Mouse (Mus musculus): ENCODE results near the gene Rtp2. TPM values are rescaled to one million over a fixed set of nuclear protein-coding genes. Genes with fewer than 3 reads are reported as not detected.
A peak's percentile ranks its signal among the peaks of the same experiment; 100 is the strongest.
"Not testable (repeated sequence)": the region's sequence is repeated elsewhere in the genome, so short reads cannot be mapped to it uniquely, and the experiment has no call there.

The Rtp2 gene
- polyA plus RNA-seq, 1 experiment from 2014 or later = 5.9 TPM

DNA sequence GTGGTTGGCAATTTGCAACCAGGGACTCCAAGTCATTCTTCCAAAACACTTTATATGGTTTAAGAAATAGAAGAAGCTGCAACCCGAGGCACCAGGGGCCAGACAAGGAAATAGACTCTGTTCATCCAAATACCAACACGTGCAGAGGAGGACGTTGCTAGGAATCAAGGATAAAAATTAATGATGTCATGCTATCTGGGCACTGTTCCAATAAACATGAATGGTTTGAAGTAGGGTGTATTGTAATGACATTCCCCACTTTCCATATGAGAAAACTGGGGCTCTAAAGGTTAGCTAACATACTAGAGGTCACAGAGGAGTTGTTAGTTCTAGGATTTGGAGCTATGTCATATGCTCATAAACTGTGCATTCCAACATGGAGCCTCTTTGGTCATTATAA is 12.6 kb upstream of the Rtp2 start:
- WGBS = 21% methylated on average over 3 of the region's 3 CpGs
- Histone ChIP-seq H3K9ac (no peak overlapping the region), H3K9me3 (replicated peaks) (no peaks in the 10 kb centered on the region), H3K4me3 (replicated peaks) (no peak overlapping the region), H3K27me3 (no peaks in the 10 kb centered on the region), H3K4me1 (no peaks in the 10 kb centered on the region), H3K36me3 (no peaks in the 10 kb centered on the region), H3K4me2 (replicated peaks) (no peak overlapping the region), H3K27ac (replicated peaks) (no peak overlapping the region)
- no peak for ATAC-seq (ENCODE audit: insufficient number of reproducible peaks, low FRiP score, low TSS enrichment, low read depth)

GRCm38 (mm10) chr16:23934397-23934796 is 2.2 kb upstream of the Rtp2 start:
- no peaks in the 10 kb centered on the region for H3K36me3 ChIP-seq
- no peak for ATAC-seq (ENCODE audit: insufficient number of reproducible peaks, low FRiP score, low TSS enrichment, low read depth)
- WGBS = 75% methylated on average over 2 of the region's 2 CpGs

GRCm38 (mm10) chr16:23931275-23931674 is 919 bp downstream of the Rtp2 start:
- Histone ChIP-seq H3K27ac (replicated peaks) (no peak overlapping the region), H3K9ac (no peak overlapping the region), H3K27me3 (no peaks in the 10 kb centered on the region), H3K4me2 (replicated peaks) (no peak overlapping the region), H3K36me3 (no peaks in the 10 kb centered on the region), H3K9me3 (replicated peaks) (no peaks in the 10 kb centered on the region), H3K4me1 (no peaks in the 10 kb centered on the region), H3K4me3 (replicated peaks) (no peak overlapping the region)
- WGBS = 72% methylated on average over 18 of the region's 18 CpGs
- no peak for ATAC-seq (ENCODE audit: insufficient number of reproducible peaks, low FRiP score, low TSS enrichment, low read depth)

More at GRCm38 (mm10) chr16:23934397-23934796, 2.2 kb upstream of the Rtp2 start:
- H3K4me2 ChIP-seq (replicated peaks) = no peak overlapping the region
- H3K4me1 ChIP-seq = no peaks in the 10 kb centered on the region
- H3K9me3 ChIP-seq (replicated peaks) = no peaks in the 10 kb centered on the region
- no peaks in the 10 kb centered on the region for H3K27me3 ChIP-seq
- no peak overlapping the region for H3K4me3 ChIP-seq (replicated peaks)
- H3K27ac ChIP-seq (replicated peaks) = no peak overlapping the region
- no peak overlapping the region for H3K9ac ChIP-seq

GRCm38 (mm10) chr16:23930426-23931073 is 1.6 kb downstream of the Rtp2 start:
- 85% methylated on average over 3 of the region's 3 CpGs for WGBS
- Histone ChIP-seq H3K27me3 (no peaks in the 10 kb centered on the region), H3K4me1 (no peaks in the 10 kb centered on the region), H3K36me3 (no peaks in the 10 kb centered on the region), H3K4me3 (replicated peaks) (no peak overlapping the region), H3K9me3 (replicated peaks) (no peaks in the 10 kb centered on the region), H3K4me2 (replicated peaks) (no peak overlapping the region), H3K9ac (no peak overlapping the region), H3K27ac (replicated peaks) (no peak overlapping the region)
- ATAC-seq (ENCODE audit: insufficient number of reproducible peaks, low FRiP score, low TSS enrichment, low read depth) = peak; percentile 49; the same call in 1 of the 2 replicates

GRCm38 (mm10) chr16:23927301-23928114 is 4.7 kb downstream of the Rtp2 start:
- WGBS = 90% methylated on average over 33 of the region's 33 CpGs
- no peaks in the 10 kb centered on the region for H3K9me3 ChIP-seq (replicated peaks)
- H3K36me3 ChIP-seq = no peaks in the 10 kb centered on the region
- H3K9ac ChIP-seq = no peak overlapping the region
- H3K4me2 ChIP-seq (replicated peaks) = no peak overlapping the region
- no peak overlapping the region for H3K4me3 ChIP-seq (replicated peaks)
- ATAC-seq (ENCODE audit: insufficient number of reproducible peaks, low FRiP score, low TSS enrichment, low read depth) = no peak
- no peak overlapping the region for H3K27ac ChIP-seq (replicated peaks)
- no peaks in the 10 kb centered on the region for H3K4me1 ChIP-seq
- no peaks in the 10 kb centered on the region for H3K27me3 ChIP-seq

- H3K27me3 ChIP-seq = no peaks in the 10 kb centered on the region
- no peak overlapping the region for H3K4me3 ChIP-seq (replicated peaks)
- WGBS = 86% methylated on average over 1 of the region's 1 CpGs
- no peaks in the 10 kb centered on the region for H3K4me1 ChIP-seq
- no peaks in the 10 kb centered on the region for H3K36me3 ChIP-seq
- no peak overlapping the region for H3K9ac ChIP-seq
- H3K4me2 ChIP-seq (replicated peaks) = no peak overlapping the region
- H3K9me3 ChIP-seq (replicated peaks) = no peaks in the 10 kb centered on the region
- ATAC-seq (ENCODE audit: insufficient number of reproducible peaks, low FRiP score, low TSS enrichment, low read depth) = no peak
- no peak overlapping the region for H3K27ac ChIP-seq (replicated peaks)
Measured at GRCm38 (mm10) chr16:23922906-23923305, 9.3 kb downstream of the Rtp2 start.

- H3K36me3 ChIP-seq = no peaks in the 10 kb centered on the region
- H3K9me3 ChIP-seq (replicated peaks) = no peaks in the 10 kb centered on the region
- no peaks in the 10 kb centered on the region for H3K4me1 ChIP-seq
- no peak overlapping the region for H3K4me2 ChIP-seq (replicated peaks)
- ATAC-seq (ENCODE audit: insufficient number of reproducible peaks, low FRiP score, low TSS enrichment, low read depth) = no peak
- 63% methylated on average over 5 of the region's 5 CpGs for WGBS
- H3K27ac ChIP-seq (replicated peaks) = no peak overlapping the region
- H3K27me3 ChIP-seq = no peaks in the 10 kb centered on the region
- H3K9ac ChIP-seq = no peak overlapping the region
- H3K4me3 ChIP-seq (replicated peaks) = no peak overlapping the region
Measured at GRCm38 (mm10) chr16:23921697-23922096, 10.5 kb downstream of the Rtp2 start.

DNA sequence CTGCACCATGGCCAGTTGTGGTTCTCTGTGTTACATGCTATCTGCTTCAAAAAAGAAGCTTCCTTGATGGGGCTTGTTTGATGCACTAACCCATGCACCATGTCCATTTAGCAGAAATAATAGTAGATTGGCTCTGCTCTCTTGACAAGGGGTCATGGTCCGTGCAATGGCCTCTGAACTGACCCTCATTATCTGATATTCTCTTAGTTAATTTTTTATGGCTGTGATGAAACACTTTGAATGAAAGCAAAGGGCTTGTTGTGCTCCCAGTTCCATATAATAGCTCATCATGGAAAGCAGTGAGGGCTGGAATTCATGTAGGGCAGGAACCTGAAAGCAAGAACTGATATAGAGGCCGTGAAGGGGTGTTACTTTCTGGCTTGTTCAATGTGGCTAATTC is 12.8 kb downstream of the Rtp2 start:
- Histone ChIP-seq H3K27ac (replicated peaks) (no peak overlapping the region), H3K36me3 (no peaks in the 10 kb centered on the region), H3K4me1 (no peaks in the 10 kb centered on the region), H3K4me3 (replicated peaks) (no peak overlapping the region), H3K9ac (no peak overlapping the region), H3K4me2 (replicated peaks) (no peak overlapping the region), H3K27me3 (no peaks in the 10 kb centered on the region), H3K9me3 (replicated peaks) (no peaks in the 10 kb centered on the region)
- no peak for ATAC-seq (ENCODE audit: insufficient number of reproducible peaks, low FRiP score, low TSS enrichment, low read depth)
- 82% methylated on average over 2 of the region's 2 CpGs for WGBS

GRCm38 (mm10) chr16:23913401-23913800 is 18.8 kb downstream of the Rtp2 start:
- H3K9ac ChIP-seq = no peak overlapping the region
- no peaks in the 10 kb centered on the region for H3K36me3 ChIP-seq
- no peak for ATAC-seq (ENCODE audit: insufficient number of reproducible peaks, low FRiP score, low TSS enrichment, low read depth)
- 0 out of 2 replicates have a peak overlapping the region, but pooled peaks have one; percentile 19 for H3K27ac ChIP-seq (replicated peaks)
- no peak overlapping the region for H3K4me2 ChIP-seq (replicated peaks)
- 39% methylated on average over 3 of the region's 3 CpGs for WGBS
- no peaks in the 10 kb centered on the region for H3K4me1 ChIP-seq
- no peaks in the 10 kb centered on the region for H3K27me3 ChIP-seq
- H3K4me3 ChIP-seq (replicated peaks) = no peak overlapping the region
- 0 out of 2 replicates have a peak, but pooled peaks cover 3% of the 10 kb centered on the region for H3K9me3 ChIP-seq (replicated peaks)

DNA sequence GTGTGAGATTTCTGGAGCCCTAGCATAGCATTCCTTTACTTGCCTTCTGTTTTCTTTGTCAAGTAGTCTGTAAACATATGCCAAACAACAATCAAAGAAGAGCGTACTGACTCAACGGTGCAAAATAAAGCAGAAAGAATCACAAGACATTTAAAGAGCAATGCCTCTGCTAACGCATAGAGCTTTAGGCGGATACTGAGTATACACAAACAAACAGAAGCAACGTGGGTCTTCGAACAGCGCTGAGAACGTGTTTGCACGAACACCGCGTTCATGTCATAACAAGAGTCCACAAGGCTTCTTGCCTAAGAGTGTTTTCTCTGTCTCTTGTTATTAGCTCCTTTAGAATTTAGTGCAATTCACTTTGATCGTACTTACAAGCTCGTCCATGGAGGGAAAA is 19.5 kb downstream of the Rtp2 start:
- Histone ChIP-seq H3K4me1 (no peaks in the 10 kb centered on the region), H3K27ac (replicated peaks) (no peak overlapping the region), H3K9me3 (replicated peaks) (0 out of 2 replicates have a peak, but pooled peaks cover 3% of the 10 kb centered on the region), H3K4me3 (replicated peaks) (no peak overlapping the region), H3K4me2 (replicated peaks) (no peak overlapping the region), H3K9ac (no peak overlapping the region), H3K36me3 (no peaks in the 10 kb centered on the region), H3K27me3 (no peaks in the 10 kb centered on the region)
- no peak for ATAC-seq (ENCODE audit: insufficient number of reproducible peaks, low FRiP score, low TSS enrichment, low read depth)
- 64% methylated on average over 13 of the region's 13 CpGs for WGBS

- not testable (repeated sequence) for H3K36me3 ChIP-seq; H3K4me2 ChIP-seq (replicated peaks); ATAC-seq (ENCODE audit: insufficient number of reproducible peaks, low FRiP score, low TSS enrichment, low read depth); H3K27ac ChIP-seq (replicated peaks); H3K4me1 ChIP-seq; H3K9me3 ChIP-seq (replicated peaks); H3K27me3 ChIP-seq; H3K9ac ChIP-seq; H3K4me3 ChIP-seq (replicated peaks)
- 80% methylated on average over 3 of the region's 3 CpGs for WGBS
Measured at GRCm38 (mm10) chr16:23909015-23909354, 23.2 kb downstream of the Rtp2 start.

Data from embryonic facial prominence, embryonic 15.5 days (tissue).